Mouse (Mus musculus): ENCODE results near the gene Hp1bp3. TPM values are rescaled to one million over a fixed set of nuclear protein-coding genes. Genes with fewer than 3 reads are reported as not detected.

Gene Hp1bp3
- polyA plus RNA-seq, 1 experiment from 2014 or later: 217 TPM

DNA sequence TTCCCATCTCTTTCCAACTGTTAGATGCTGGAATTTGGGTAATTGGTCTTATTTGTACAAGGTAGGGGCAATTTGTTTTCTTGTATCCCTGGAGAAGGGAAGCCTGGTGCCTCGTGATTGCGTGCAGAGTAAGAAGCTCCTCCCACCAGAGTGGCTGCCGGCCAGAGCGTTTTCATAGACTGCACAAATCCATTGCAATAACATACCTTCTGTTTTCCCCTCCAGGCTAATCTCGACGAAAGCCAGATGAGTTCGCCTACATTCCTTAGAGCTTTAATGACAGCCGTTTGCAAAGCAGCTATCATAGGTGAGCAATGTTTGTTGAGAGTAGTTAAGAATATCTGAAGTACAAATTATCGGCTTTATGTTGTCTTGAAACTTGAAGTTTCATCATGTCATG lies 14.4 kb upstream of the Hp1bp3 start:
- H3K27ac ChIP-seq (replicated peaks): no peak overlapping the region
- H3K4me2 ChIP-seq (replicated peaks): no peak overlapping the region
- no peaks in the 10 kb centered on the region for H3K27me3 ChIP-seq
- WGBS: 91% methylated on average over 9 of the region's 9 CpGs
- no peaks in the 10 kb centered on the region for H3K4me1 ChIP-seq
- H3K4me3 ChIP-seq: no peak overlapping the region
- no peak overlapping the region for H3K9ac ChIP-seq (replicated peaks)
- H3K9me3 ChIP-seq: no peaks in the 10 kb centered on the region
- no peak for ATAC-seq (ENCODE audit: low FRiP score, low read depth)
- H3K36me3 ChIP-seq: peaks cover 88% of the 10 kb centered on the region

GRCm38 (mm10) chr4:138210116-138210515 lies 6.0 kb upstream of the Hp1bp3 start:
- no peak overlapping the region for H3K27ac ChIP-seq (replicated peaks)
- no peaks in the 10 kb centered on the region for H3K9me3 ChIP-seq
- no peak overlapping the region for H3K4me3 ChIP-seq
- H3K27me3 ChIP-seq: no peaks in the 10 kb centered on the region
- no peak for ATAC-seq (ENCODE audit: low FRiP score, low read depth)
- H3K36me3 ChIP-seq: peaks cover 44% of the 10 kb centered on the region
- no peaks in the 10 kb centered on the region for H3K4me1 ChIP-seq
- WGBS: 91% methylated on average over 5 of the region's 5 CpGs
- no peak overlapping the region for H3K4me2 ChIP-seq (replicated peaks)
- no peak overlapping the region for H3K9ac ChIP-seq (replicated peaks)

DNA sequence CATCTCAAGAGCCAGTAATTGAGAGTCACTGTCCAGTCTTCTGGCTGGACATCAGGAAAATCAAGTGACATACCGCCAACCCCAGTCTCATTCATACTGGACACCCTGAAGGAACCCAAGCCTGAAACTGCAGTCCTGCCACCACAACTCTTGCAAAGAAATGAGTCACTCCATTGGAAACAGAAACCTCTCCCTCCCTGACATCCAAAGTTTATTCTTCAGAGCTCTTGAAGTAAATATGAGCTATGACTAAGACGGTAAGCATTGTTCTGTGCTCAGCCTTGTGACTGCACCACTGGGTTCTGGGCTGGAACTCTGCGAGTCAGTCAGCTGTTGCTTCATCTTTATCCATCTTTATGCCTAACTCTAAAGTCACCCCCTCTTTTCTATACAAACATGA lies 2.2 kb upstream of the Hp1bp3 start:
- no peak overlapping the region for H3K4me3 ChIP-seq
- no peak overlapping the region for H3K9ac ChIP-seq (replicated peaks)
- 93% methylated on average over 3 of the region's 3 CpGs for WGBS
- ATAC-seq (ENCODE audit: low FRiP score, low read depth): no peak
- no peak overlapping the region for H3K27ac ChIP-seq (replicated peaks)
- peaks cover 18% of the 10 kb centered on the region for H3K4me1 ChIP-seq
- H3K36me3 ChIP-seq: peaks cover 18% of the 10 kb centered on the region
- H3K27me3 ChIP-seq: no peaks in the 10 kb centered on the region
- H3K9me3 ChIP-seq: no peaks in the 10 kb centered on the region
- H3K4me2 ChIP-seq (replicated peaks): no peak overlapping the region

- H3K27me3 ChIP-seq: no peaks in the 10 kb centered on the region
- peak overlapping the region; percentile 93 for H3K4me3 ChIP-seq
- 50% methylated on average over 13 of the region's 13 CpGs for WGBS
- peak overlapping the region; percentile 70 for H3K4me2 ChIP-seq (replicated peaks)
- peak overlapping the region; percentile 98 for H3K9ac ChIP-seq (replicated peaks)
- H3K9me3 ChIP-seq: no peaks in the 10 kb centered on the region
- peak overlapping the region; percentile 100 for H3K27ac ChIP-seq (replicated peaks)
- no peak for ATAC-seq (ENCODE audit: low FRiP score, low read depth)
- 0 out of 2 replicates have a peak, but pooled peaks cover 7% of the 10 kb centered on the region for H3K36me3 ChIP-seq
- peaks cover 34% of the 10 kb centered on the region for H3K4me1 ChIP-seq
Observed at GRCm38 (mm10) chr4:138215671-138216199, 361 bp upstream of the Hp1bp3 start.

DNA sequence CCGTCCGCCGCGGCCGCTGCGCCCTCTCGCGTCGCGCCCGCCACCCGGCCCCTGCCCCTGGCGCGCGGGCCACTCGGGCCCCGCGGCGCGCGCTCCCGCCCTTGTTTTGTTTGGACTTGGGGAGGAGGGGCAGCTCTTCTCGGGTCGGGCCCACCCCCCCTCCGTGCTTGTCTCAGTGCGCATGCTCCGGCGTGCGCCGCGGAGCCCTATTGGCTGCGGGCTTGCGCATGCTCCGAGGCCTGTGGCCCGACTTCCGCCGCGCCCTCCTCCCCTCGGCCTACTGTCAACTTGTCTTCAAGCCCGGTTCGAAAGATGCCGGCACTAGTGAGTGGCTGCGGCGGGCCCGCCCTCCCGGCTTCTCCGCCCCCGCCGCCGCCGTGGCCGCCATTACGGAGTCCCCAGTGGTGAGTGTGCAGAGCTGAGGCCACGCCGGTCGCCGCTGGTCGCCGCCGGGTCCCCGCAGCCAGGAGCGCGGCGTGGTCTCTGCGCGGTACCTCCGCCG lies 846 bp downstream of the Hp1bp3 start:
- Histone ChIP-seq H3K36me3 (peaks cover 7% of the 10 kb centered on the region; the same call in 1 of the 2 replicates), H3K9me3 (no peaks in the 10 kb centered on the region), H3K4me1 (peaks cover 34% of the 10 kb centered on the region), H3K4me2 (replicated peaks) (peak overlapping the region; percentile 71), H3K27ac (replicated peaks) (peak overlapping the region; percentile 100), H3K4me3 (peak overlapping the region; percentile 93), H3K9ac (replicated peaks) (peak overlapping the region; percentile 98), H3K27me3 (no peaks in the 10 kb centered on the region)
- ATAC-seq (ENCODE audit: low FRiP score, low read depth): peak; percentile 96
- WGBS: under 1% methylated on average over 35 of the region's 68 CpGs

DNA sequence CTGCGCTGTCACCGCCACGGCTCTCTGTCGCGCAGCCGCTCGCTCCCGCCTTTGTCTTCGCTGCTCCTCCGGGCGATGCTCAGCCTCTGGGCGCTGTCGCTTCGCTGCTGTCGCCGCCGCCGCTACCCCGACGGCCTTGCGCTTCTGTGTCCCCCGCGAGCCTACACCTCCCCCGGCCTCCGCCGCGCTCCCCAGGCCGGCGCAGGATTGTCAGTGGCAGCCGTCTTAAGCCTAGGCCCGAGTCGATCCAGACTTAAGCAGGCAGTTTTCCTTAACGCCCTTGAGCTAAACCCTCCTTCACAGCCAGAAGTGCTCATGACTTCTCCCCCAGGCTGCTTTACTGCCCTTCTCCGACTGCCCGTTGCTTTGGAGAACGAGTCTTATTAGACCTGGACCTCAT lies 1.3 kb downstream of the Hp1bp3 start:
- Histone ChIP-seq H3K9me3 (no peaks in the 10 kb centered on the region), H3K27ac (replicated peaks) (peak overlapping the region; percentile 100), H3K27me3 (no peaks in the 10 kb centered on the region), H3K4me3 (peak overlapping the region; percentile 93), H3K4me1 (peaks cover 34% of the 10 kb centered on the region), H3K9ac (replicated peaks) (peak overlapping the region; percentile 98), H3K4me2 (replicated peaks) (peak overlapping the region; percentile 71), H3K36me3 (peaks cover 12% of the 10 kb centered on the region)
- ATAC-seq (ENCODE audit: low FRiP score, low read depth): peak; percentile 8; the same call in 1 of the 2 replicates
- WGBS: under 1% methylated on average over 35 of the region's 36 CpGs

- peak overlapping the region; percentile 100; the same call in 1 of the 2 replicates for H3K27ac ChIP-seq (replicated peaks)
- ATAC-seq (ENCODE audit: low FRiP score, low read depth): no peak
Observed at GRCm38 (mm10) chr4:138217951-138218685, 2.0 kb downstream of the Hp1bp3 start.

DNA sequence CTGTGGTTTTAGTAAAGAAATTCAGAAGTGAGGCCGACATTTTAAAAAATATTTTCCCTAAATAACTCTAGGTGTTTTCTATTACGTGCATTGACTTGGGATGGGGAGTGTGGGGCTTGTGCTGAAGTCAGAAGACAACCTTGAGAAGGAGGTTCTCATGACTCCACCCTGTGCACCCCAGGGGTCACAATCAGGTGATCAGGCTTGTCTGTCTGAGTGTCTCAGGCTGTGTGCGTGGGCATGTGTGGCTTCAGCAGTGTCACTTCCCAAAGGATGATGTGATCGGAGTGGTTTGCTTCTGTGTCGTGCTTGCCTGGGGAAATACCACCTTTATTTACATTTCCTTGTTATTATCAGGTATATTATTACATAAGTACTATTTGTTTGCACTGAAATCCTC lies 3.2 kb downstream of the Hp1bp3 start:
- Histone ChIP-seq H3K4me3 (no peak overlapping the region), H3K27ac (replicated peaks) (no peak overlapping the region), H3K9me3 (no peaks in the 10 kb centered on the region), H3K4me1 (peaks cover 34% of the 10 kb centered on the region), H3K36me3 (peaks cover 31% of the 10 kb centered on the region), H3K27me3 (no peaks in the 10 kb centered on the region), H3K4me2 (replicated peaks) (no peak overlapping the region), H3K9ac (replicated peaks) (no peak overlapping the region; the same call in 1 of the 2 replicates)
- WGBS: 85% methylated on average over 5 of the region's 5 CpGs
- ATAC-seq (ENCODE audit: low FRiP score, low read depth): no peak

More at GRCm38 (mm10) chr4:138217951-138218685, 2.0 kb downstream of the Hp1bp3 start:
- Histone ChIP-seq H3K9ac (replicated peaks) (peak overlapping the region; percentile 98), H3K27me3 (no peaks in the 10 kb centered on the region), H3K4me2 (replicated peaks) (peak overlapping the region; percentile 71), H3K4me1 (peaks cover 34% of the 10 kb centered on the region), H3K36me3 (peaks cover 19% of the 10 kb centered on the region), H3K9me3 (no peaks in the 10 kb centered on the region), H3K4me3 (peak overlapping the region; percentile 93)
- 84% methylated on average over 11 of the region's 11 CpGs for WGBS

- Histone ChIP-seq H3K36me3 (peaks cover 44% of the 10 kb centered on the region), H3K4me1 (peaks cover 30% of the 10 kb centered on the region), H3K9ac (replicated peaks) (no peak overlapping the region), H3K27ac (replicated peaks) (no peak overlapping the region), H3K9me3 (no peaks in the 10 kb centered on the region), H3K4me3 (no peak overlapping the region), H3K4me2 (replicated peaks) (no peak overlapping the region), H3K27me3 (no peaks in the 10 kb centered on the region)
- 90% methylated on average over 7 of the region's 7 CpGs for WGBS
- ATAC-seq (ENCODE audit: low FRiP score, low read depth): no peak
Observed at GRCm38 (mm10) chr4:138220761-138221160, 4.7 kb downstream of the Hp1bp3 start.

GRCm38 (mm10) chr4:138221406-138221805 lies 5.3 kb downstream of the Hp1bp3 start:
- no peak overlapping the region for H3K4me3 ChIP-seq
- no peak overlapping the region for H3K27ac ChIP-seq (replicated peaks)
- ATAC-seq (ENCODE audit: low FRiP score, low read depth): no peak
- 92% methylated on average over 5 of the region's 5 CpGs for WGBS
- no peak overlapping the region for H3K9ac ChIP-seq (replicated peaks)
- no peaks in the 10 kb centered on the region for H3K9me3 ChIP-seq
- peaks cover 27% of the 10 kb centered on the region for H3K4me1 ChIP-seq
- H3K27me3 ChIP-seq: no peaks in the 10 kb centered on the region
- H3K4me2 ChIP-seq (replicated peaks): no peak overlapping the region
- H3K36me3 ChIP-seq: peaks cover 50% of the 10 kb centered on the region

- Histone ChIP-seq H3K27me3 (no peaks in the 10 kb centered on the region), H3K4me2 (replicated peaks) (no peak overlapping the region), H3K27ac (replicated peaks) (no peak overlapping the region), H3K4me1 (peaks cover 27% of the 10 kb centered on the region), H3K36me3 (peaks cover 60% of the 10 kb centered on the region), H3K4me3 (no peak overlapping the region), H3K9me3 (no peaks in the 10 kb centered on the region), H3K9ac (replicated peaks) (no peak overlapping the region)
- no peak for ATAC-seq (ENCODE audit: low FRiP score, low read depth)
- 88% methylated on average over 5 of the region's 5 CpGs for WGBS
Observed at GRCm38 (mm10) chr4:138222396-138222795, 6.3 kb downstream of the Hp1bp3 start.

DNA sequence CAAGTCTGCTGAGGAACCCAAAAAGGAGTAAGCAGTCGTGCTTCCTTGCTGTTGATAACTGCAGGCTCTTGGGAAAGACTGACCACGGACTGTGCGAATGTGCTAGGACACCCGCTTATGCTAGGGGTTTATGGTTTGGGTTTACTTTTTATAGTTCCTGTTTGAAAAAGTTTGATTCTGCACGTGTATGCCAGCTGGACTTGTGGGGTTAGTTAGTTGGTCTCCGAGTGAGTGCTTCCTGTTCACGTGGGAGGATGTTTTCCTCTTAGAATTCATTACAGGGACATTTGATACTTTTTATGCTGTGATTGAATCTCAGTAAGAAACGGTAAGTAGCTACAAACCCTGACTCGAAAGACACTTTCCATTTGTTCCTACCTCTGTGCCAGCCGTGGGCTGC lies 7.5 kb downstream of the Hp1bp3 start:
- Histone ChIP-seq H3K9me3 (no peaks in the 10 kb centered on the region), H3K4me1 (peaks cover 18% of the 10 kb centered on the region), H3K27ac (replicated peaks) (no peak overlapping the region), H3K27me3 (no peaks in the 10 kb centered on the region), H3K4me3 (no peak overlapping the region), H3K36me3 (peaks cover 70% of the 10 kb centered on the region), H3K9ac (replicated peaks) (no peak overlapping the region), H3K4me2 (replicated peaks) (no peak overlapping the region)
- 88% methylated on average over 10 of the region's 10 CpGs for whole genome bisulfite sequencing
- ATAC-seq (ENCODE audit: low FRiP score, low read depth): no peak

All from midbrain, embryonic 12.5 days (tissue).